Mouse (Mus musculus): Measurements from ENCODE around the gene Nat8f4. TPM values are rescaled to one million over a fixed set of nuclear protein-coding genes. Genes with fewer than 3 reads are reported as not detected.
"Not testable (repeated sequence)": the region's sequence is repeated elsewhere in the genome, so short reads cannot be mapped to it uniquely, and the experiment has no call there.

Nat8f4 gene
- polyA plus RNA-seq, 1 experiment from 2014 or later = 6.8 TPM

GRCm38 (mm10) chr6:85884311-85884710, 20.4 kb downstream of the Nat8f4 start:
- H3K36me3 ChIP-seq = no peaks in the 10 kb centered on the region
- peaks cover 16% of the 10 kb centered on the region for H3K9me3 ChIP-seq
- H3K27me3 ChIP-seq = no peaks in the 10 kb centered on the region
- H3K9ac ChIP-seq = no peak overlapping the region
- H3K4me2 ChIP-seq = no peak overlapping the region
- H3K27ac ChIP-seq = no peak overlapping the region
- 93% methylated on average over 1 of the region's 1 CpGs for WGBS
- H3K4me1 ChIP-seq (replicated peaks) = no peaks in the 10 kb centered on the region
- ATAC-seq (ENCODE audit: low FRiP score) = no peak
- H3K4me3 ChIP-seq = no peak overlapping the region

GRCm38 (mm10) chr6:85883246-85883645, 21.4 kb downstream of the Nat8f4 start:
- ATAC-seq (ENCODE audit: low FRiP score); H3K4me2 ChIP-seq; H3K9ac ChIP-seq; H3K27ac ChIP-seq; H3K4me1 ChIP-seq (replicated peaks); H3K4me3 ChIP-seq; H3K36me3 ChIP-seq; H3K27me3 ChIP-seq: not testable (repeated sequence)
- peaks cover 16% of the 10 kb centered on the region for H3K9me3 ChIP-seq
- WGBS = 95% methylated on average over 9 of the region's 9 CpGs

GRCm38 (mm10) chr6:85869006-85869405, 35.7 kb downstream of the Nat8f4 start, which contains the start of gene Nat8f2:
Gene Nat8f2 (minus strand): TSS chr6:85869158.
- H3K9me3 ChIP-seq; H3K4me3 ChIP-seq; ATAC-seq (ENCODE audit: low FRiP score); H3K36me3 ChIP-seq; H3K27ac ChIP-seq; H3K4me1 ChIP-seq (replicated peaks); H3K9ac ChIP-seq; H3K4me2 ChIP-seq; H3K27me3 ChIP-seq: not testable (repeated sequence)
- 88% methylated on average over 5 of the region's 5 CpGs for WGBS

- Histone ChIP-seq H3K36me3 (no peaks in the 10 kb centered on the region), H3K27ac (no peak overlapping the region), H3K4me1 (replicated peaks) (no peaks in the 10 kb centered on the region), H3K9ac (no peak overlapping the region), H3K27me3 (no peaks in the 10 kb centered on the region), H3K4me2 (no peak overlapping the region), H3K4me3 (no peak overlapping the region), H3K9me3 (no peaks in the 10 kb centered on the region)
- ATAC-seq (ENCODE audit: low FRiP score) = no peak
- WGBS = 89% methylated on average over 8 of the region's 8 CpGs
Measured at GRCm38 (mm10) chr6:85867726-85868690, 36.7 kb downstream of the Nat8f4 start.

- not testable (repeated sequence) for H3K27me3 ChIP-seq; H3K4me1 ChIP-seq (replicated peaks); H3K4me3 ChIP-seq; H3K9me3 ChIP-seq; ATAC-seq (ENCODE audit: low FRiP score); H3K36me3 ChIP-seq; H3K27ac ChIP-seq; H3K9ac ChIP-seq; H3K4me2 ChIP-seq
- WGBS = 56% methylated on average over 1 of the region's 1 CpGs
Measured at GRCm38 (mm10) chr6:85866995-85867394, 37.7 kb downstream of the Nat8f4 start.

GRCm38 (mm10) chr6:85866166-85866565, 38.5 kb downstream of the Nat8f4 start:
- not testable (repeated sequence) for H3K4me2 ChIP-seq; H3K9ac ChIP-seq; H3K36me3 ChIP-seq; H3K27ac ChIP-seq; H3K9me3 ChIP-seq; ATAC-seq (ENCODE audit: low FRiP score); H3K27me3 ChIP-seq; H3K4me1 ChIP-seq (replicated peaks); H3K4me3 ChIP-seq
- 80% methylated on average over 3 of the region's 3 CpGs for WGBS

- not testable (repeated sequence) for H3K9me3 ChIP-seq; H3K4me1 ChIP-seq (replicated peaks); H3K27ac ChIP-seq; H3K27me3 ChIP-seq; H3K36me3 ChIP-seq; H3K4me3 ChIP-seq; H3K4me2 ChIP-seq; ATAC-seq (ENCODE audit: low FRiP score); H3K9ac ChIP-seq
- 66% methylated on average over 6 of the region's 7 CpGs for WGBS
Measured at GRCm38 (mm10) chr6:85864900-85865639, 39.6 kb downstream of the Nat8f4 start.

GRCm38 (mm10) chr6:85863840-85864239, 40.8 kb downstream of the Nat8f4 start:
- no peak for ATAC-seq (ENCODE audit: low FRiP score)
- no peak overlapping the region for H3K4me3 ChIP-seq
- no peaks in the 10 kb centered on the region for H3K36me3 ChIP-seq
- H3K9me3 ChIP-seq = no peaks in the 10 kb centered on the region
- H3K9ac ChIP-seq = no peak overlapping the region
- H3K4me1 ChIP-seq (replicated peaks) = no peaks in the 10 kb centered on the region
- no peaks in the 10 kb centered on the region for H3K27me3 ChIP-seq
- no peak overlapping the region for H3K27ac ChIP-seq
- 90% methylated on average over 2 of the region's 2 CpGs for WGBS
- no peak overlapping the region for H3K4me2 ChIP-seq

GRCm38 (mm10) chr6:85863136-85863535, 41.5 kb downstream of the Nat8f4 start:
- no peak overlapping the region for H3K4me2 ChIP-seq
- no peaks in the 10 kb centered on the region for H3K36me3 ChIP-seq
- 86% methylated on average over 2 of the region's 2 CpGs for WGBS
- no peaks in the 10 kb centered on the region for H3K27me3 ChIP-seq
- no peak overlapping the region for H3K9ac ChIP-seq
- no peak for ATAC-seq (ENCODE audit: low FRiP score)
- no peak overlapping the region for H3K4me3 ChIP-seq
- no peaks in the 10 kb centered on the region for H3K9me3 ChIP-seq
- no peak overlapping the region for H3K27ac ChIP-seq
- no peaks in the 10 kb centered on the region for H3K4me1 ChIP-seq (replicated peaks)

- no peak overlapping the region for H3K4me2 ChIP-seq
- no peaks in the 10 kb centered on the region for H3K27me3 ChIP-seq
- no peak overlapping the region for H3K27ac ChIP-seq
- H3K4me1 ChIP-seq (replicated peaks) = no peaks in the 10 kb centered on the region
- no peak overlapping the region for H3K9ac ChIP-seq
- no peak for ATAC-seq (ENCODE audit: low FRiP score)
- 82% methylated on average over 3 of the region's 3 CpGs for WGBS
- H3K9me3 ChIP-seq = no peaks in the 10 kb centered on the region
- no peak overlapping the region for H3K4me3 ChIP-seq
- no peaks in the 10 kb centered on the region for H3K36me3 ChIP-seq
Measured at GRCm38 (mm10) chr6:85862565-85862964, 42.1 kb downstream of the Nat8f4 start.

GRCm38 (mm10) chr6:85861247-85861646, 43.4 kb downstream of the Nat8f4 start:
- Histone ChIP-seq H3K36me3 (no peaks in the 10 kb centered on the region), H3K9me3 (no peaks in the 10 kb centered on the region), H3K27ac (no peak overlapping the region), H3K9ac (no peak overlapping the region), H3K4me1 (replicated peaks) (no peaks in the 10 kb centered on the region), H3K4me3 (no peak overlapping the region), H3K4me2 (no peak overlapping the region), H3K27me3 (no peaks in the 10 kb centered on the region)
- ATAC-seq (ENCODE audit: low FRiP score) = no peak
- 79% methylated on average over 3 of the region's 3 CpGs for WGBS

GRCm38 (mm10) chr6:85856194-85856678, 48.4 kb downstream of the Nat8f4 start:
- no peaks in the 10 kb centered on the region for H3K27me3 ChIP-seq
- no peak overlapping the region for H3K4me2 ChIP-seq
- ATAC-seq (ENCODE audit: low FRiP score) = peak; percentile 80
- H3K4me1 ChIP-seq (replicated peaks) = no peaks in the 10 kb centered on the region
- WGBS = 65% methylated on average over 1 of the region's 1 CpGs
- H3K4me3 ChIP-seq = no peak overlapping the region
- no peaks in the 10 kb centered on the region for H3K9me3 ChIP-seq
- H3K9ac ChIP-seq = no peak overlapping the region
- no peak overlapping the region for H3K27ac ChIP-seq
- H3K36me3 ChIP-seq = no peaks in the 10 kb centered on the region

Data from hindbrain, embryonic 13.5 days (tissue).